Mouse (Mus musculus) bone marrow macrophage, adult 2 months (primary cell): ENCODE results near the gene Mvb12b.

Experiments
- CTCF ChIP-seq: IDR thresholded peaks from 2 replicates; pipeline ENCODE4 v1.5.1; 2012; ENCODE audit warnings: low read depth, mild to moderate bottlenecking, low read length, moderate library complexity
- POLR2A ChIP-seq: IDR thresholded peaks from 2 replicates; pipeline ENCODE4 v1.6.1; 2012; ENCODE audit warnings: mild to moderate bottlenecking, low read depth, low read length, borderline replicate concordance

GRCm38 (mm10) chr2:33708831-33709230, 178.9 kb downstream of the Mvb12b start:
- TF ChIP-seq CTCF, result no peak
- TF ChIP-seq POLR2A, result no peak
